Mouse (Mus musculus) spleen, postnatal 36 days (tissue): Measurements from ENCODE around the gene Vsig8.

ENCODE experiments used
- DNase-seq, 2 experiments: peaks; one replicate each; pipeline ENCODE4 v3.0.0; 2022; ENCODE audit warnings: low spot score in 2 of 2, mixed read lengths in 1 of 2

Vsig8 gene

DNA sequence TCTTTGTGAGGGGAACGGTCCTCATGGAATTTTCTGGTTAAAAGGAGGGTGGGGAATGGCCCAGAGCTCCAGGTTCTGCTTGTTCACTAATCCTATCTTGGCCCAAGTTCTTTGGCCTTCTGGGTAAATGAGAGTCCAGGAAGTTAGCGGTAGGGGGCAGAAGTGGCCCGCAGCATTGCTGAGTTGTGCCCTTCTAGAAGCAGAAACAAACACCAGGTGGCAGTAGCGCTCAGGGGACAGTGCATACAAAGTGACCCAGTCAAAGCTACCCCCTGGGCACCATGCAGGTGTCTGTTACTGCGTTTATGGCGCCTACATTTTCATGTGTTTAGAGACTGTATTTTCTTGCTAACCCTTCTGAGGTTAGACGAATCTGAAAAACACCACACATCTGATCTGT, 27.0 kb upstream of the Vsig8 start:
- DNase-seq, result peak; percentile 89 to 92

DNA sequence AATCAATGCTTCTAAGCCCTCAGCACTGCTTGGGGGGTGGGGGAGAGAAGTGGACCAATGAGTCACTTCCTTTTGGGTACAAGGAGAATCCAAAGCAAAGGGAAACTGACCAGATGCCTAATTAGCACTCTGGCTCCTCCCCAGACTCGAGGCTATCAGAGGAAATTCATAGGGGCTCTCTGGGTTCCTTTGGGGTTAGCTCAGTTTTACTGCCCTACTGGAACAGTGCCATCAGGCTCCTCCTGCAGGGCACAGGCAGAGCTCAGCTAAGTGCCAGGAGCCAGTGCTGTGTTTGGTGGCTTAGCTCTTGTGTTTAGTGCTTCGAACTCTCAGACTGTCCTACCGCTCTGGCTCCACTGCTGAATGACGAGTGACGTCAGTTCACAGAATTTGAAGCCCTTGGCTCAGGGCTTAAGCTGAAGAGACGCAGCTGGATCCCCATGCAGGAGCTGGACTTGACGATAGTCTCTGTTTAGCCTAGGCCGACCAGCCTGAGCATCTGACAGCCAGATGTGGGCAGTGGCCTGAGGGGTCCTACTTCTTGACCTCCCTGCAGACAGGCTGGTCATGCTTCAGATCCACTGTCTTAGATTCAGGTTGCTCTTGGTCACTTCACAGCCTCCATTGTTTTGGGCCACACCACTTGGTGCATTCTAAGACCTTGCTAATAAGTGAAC, 25.1 kb upstream of the Vsig8 start:
- DNase-seq, result no peak

DNA sequence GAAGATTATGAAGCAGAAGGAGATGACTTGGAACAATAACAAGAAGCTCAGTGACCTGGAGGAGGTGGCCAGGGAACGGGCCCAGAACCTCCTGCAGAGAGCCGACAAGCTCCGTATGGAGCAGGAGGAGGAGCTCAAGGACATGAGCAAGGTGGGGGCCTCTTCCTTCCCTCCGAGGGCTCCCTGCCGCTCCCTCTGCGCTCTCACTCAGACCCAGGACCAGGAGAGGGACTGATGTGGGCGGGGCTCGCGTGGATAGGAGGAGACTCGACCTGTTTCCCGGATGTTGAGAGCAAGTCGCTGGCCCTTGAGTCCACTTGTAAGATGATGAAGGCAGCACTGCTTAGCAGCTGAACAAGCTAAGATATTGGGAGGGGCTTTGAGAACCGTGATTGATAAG, 23.2 kb upstream of the Vsig8 start:
- DNase-seq, result no peak

DNA sequence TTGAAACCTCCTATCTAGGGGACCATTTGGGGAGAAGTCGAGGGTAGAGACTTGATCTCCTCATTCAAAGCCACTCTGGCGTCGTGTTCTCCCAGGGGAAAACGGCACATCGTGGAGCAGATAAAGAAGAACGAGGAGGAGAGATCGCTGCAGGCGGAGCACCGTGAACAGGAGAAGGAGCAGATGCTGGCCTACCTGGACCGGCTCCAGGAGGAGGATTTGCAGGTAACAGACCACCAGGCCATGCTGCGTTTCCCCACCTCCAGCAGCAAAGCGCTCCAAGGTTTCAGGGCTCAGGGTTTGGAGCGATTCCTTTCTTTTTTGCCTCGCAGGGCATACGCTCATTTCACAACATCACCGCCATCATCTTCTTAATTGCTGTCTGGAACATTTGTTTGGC, 20.6 kb upstream of the Vsig8 start:
- no peak for DNase-seq

DNA sequence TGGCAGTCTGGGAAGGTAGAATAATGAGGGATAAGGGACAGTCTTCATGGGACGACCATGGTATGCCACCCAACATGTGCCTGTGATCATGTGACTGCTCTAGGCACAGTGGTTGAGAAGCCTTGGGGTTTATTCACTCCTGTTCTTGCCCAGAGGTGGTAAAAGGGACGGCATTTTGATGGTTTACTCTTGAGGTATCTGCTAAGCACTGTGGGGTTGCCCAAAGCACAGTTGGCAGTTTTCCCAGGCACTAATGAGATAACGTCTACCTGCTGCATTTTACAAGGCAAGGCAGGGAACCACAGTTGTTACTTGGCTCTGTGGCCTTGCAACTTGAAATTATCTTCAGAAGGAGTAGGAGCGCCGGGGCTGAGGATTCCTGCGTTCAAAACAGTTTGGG, 15.9 kb upstream of the Vsig8 start:
- DNase-seq, result no peak

DNA sequence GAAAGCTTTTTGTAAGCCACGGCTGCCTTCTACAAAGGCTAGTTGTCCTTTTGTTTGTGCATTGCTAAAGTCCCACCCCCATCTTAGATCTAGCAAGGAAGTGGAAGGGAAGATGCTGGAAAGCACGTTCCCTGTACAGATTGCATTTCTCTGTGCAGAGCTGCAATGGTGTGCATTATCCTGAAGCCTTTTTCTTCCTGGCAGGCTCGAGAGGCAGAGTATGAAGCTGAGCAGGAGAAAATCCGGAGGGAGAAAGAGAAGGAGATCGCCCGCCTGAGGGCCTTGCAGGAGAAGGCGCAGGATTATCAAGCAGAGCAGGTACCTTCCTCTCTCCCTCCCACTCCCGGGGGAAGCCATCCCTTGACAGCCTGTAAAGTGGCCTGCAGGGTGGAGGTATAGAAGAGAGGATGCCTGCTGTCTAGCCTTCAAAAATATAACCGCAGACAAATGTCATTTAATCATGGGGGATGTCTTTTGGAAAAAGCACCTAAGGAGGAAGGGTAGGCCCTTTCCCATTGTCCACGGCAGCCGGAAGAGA, 15.4 kb upstream of the Vsig8 start:
- no peak for DNase-seq

DNA sequence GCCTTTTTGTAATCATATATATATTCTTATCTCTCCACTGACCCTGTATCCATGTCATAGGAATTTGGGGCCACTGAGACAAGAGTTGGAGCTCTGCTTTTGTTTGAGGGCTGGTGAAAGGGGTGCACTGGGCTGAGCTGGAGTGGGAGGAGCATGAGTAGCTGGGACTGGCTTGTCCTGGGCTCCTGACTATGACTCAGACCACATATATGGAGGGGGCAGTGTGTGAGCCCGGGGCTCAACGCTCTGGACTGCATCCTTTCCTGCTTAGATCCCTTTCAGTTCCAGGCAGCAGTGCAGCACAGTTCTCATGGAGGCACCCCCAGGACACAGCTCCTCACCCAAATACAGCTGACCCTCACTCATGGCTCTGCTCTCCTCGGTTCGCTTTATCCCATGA, 9.7 kb upstream of the Vsig8 start:
- no peak for DNase-seq

DNA sequence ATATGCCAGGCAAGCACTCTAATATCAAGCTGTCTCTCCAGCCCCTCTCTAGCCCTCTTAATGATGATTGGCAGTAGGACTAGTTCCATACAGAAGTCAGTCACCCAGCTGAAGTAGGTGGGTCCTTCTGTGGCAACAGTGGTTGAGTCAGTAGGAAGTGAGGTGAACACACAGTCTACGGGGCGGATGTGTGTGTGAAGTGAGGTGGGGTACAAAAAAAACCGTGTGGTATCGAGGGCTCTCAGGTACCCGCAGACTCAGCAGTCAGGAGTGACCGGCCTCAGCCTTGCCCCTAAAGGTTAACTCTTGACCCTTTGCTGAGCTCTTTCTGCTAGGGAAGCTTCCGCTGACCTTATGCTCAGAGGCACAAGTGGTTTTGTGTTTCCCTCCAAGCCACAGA, 7.2 kb upstream of the Vsig8 start:
- DNase-seq, result peak; percentile 64 to 66

DNA sequence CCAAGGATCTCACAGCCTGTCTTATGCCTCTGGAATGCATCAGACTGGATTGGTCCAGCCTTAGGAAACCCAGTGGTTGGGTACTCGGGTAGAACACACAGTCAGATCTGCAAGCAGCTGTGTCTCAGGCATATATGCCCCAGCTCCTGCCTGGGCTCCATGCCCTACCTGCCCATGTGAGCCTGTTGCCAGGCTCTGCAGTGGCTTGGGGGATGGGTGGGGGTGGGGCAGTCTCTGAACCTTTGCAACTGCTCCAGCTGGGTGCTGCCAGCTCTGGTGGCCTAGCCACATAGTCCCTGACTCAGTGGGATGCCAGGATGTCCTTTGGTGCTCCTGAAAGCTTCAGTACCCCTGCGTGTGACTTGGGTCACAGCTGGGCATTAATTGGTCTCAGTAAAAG, 6.4 kb upstream of the Vsig8 start:
- no peak for DNase-seq

DNA sequence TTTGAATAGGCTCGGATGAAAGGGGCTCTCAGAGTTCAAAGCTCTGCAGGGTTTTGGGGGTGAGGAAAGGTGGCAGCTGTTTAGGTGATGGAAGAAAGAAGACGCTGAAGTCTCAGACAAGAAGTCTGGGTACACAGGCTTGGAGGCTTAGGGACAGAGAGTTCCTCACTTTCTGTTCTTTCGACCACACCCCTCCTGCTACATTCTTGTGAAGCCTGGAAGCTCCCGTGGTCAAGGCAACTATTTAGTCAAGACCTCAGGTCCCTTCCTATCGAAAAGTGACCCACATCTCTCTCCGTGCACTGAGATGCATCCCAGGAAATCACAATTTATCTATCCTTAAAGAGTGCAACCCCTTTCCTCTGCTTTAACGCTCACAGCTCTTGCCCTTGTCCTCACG, 6.0 kb upstream of the Vsig8 start:
- DNase-seq, result no peak

DNA sequence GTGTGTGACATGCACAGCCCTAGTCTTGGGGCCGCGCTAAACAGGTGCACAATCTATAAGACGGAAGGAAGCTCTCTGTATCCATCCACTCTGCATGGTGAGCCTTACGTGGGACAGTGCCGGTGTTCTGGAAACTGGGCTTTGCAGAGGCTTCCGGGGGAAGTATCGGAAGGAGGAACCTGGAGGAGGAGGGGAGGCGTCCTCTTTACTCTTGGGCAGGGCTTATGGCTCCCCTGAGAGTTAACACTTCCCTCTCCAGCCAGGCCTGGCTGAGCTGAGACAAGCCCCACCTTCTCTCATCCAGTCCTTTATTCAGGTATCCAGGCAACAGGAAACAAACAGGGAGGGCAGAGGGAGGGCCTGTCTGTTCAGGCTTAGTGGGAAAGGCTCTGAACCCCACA, 5.2 kb upstream of the Vsig8 start:
- peak; percentile 82 to 83 for DNase-seq

DNA sequence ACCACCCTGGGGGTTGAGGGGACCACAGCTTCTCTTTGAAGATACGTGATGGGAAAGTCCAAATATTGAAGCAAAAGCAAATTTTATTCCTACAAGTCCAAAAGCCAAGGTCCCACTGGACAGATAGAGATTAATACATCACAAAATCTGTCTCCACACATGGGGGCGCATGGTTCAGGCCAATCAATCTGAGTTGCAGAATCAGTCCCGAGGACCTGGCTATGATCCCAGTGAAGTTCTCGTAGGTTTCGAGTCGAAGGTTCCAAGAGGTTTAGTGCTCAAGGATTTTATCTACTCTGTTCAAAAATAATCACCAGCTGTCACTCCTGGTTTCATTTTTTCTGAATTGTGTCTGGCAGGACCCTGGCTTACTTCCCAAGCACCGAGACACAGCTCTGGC, 4.7 kb upstream of the Vsig8 start:
- DNase-seq, result no peak

DNA sequence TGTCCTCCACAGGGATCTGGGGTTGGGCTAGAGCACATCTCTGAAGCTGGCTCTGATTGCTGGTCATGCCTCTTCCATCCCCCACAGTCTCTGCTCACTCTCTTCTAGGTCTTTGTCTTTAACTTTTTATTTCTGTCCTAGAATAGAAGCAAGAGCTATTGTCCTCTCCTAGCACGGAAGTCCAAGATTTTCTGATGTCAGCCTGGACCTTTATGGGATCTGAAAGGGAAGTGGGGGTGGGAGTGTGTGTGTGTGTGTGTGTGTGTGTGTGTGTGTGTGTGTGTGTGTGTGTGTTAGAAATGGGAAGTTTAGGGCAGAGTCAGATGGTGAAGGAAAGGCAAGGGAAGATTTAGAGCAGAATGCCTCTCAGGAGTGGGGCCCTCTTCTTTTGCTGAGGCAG, 3.1 kb upstream of the Vsig8 start:
- no peak for DNase-seq

DNA sequence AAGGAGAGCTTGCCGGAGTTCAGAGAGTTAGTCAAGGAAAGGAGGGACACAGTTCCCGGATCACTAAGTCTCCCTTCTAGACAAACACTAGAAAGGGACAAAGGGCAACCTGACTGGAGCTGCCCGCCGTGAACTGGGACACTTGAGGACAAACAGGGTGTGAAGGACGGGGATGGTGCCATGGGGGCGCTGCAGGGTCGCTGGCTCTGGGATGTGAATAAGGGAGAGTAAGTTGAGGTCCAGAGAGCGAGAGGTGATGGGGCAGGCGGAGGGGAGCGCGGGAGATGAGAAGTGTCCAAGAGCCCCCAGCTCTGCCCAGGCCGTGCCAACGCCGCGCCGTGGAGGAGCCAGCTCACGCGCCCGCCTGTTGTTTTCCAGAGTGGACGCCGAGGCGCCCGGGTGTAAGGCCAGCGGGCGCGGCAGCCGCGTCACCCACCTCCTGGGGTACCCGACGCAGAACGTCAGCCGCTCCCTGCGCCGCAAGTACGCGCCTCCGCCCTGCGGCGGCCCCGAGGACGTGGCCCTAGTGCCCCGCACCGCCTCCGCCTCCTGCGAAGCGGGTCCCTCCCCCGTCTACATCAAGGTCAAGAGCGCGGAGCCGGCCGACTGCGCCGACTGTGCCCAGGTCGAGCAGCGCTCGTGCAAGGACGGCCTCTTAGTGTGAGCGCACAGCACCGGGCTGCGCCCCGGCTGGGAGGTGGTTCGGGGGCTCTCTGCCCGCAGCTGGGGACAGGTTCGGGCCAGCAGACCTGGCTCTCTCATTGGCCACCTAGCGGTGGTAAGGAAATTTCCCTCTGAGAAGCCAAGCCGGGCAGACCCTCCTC, 7.1 kb downstream of the Vsig8 start:
- peak; percentile 46 to 62 for DNase-seq

DNA sequence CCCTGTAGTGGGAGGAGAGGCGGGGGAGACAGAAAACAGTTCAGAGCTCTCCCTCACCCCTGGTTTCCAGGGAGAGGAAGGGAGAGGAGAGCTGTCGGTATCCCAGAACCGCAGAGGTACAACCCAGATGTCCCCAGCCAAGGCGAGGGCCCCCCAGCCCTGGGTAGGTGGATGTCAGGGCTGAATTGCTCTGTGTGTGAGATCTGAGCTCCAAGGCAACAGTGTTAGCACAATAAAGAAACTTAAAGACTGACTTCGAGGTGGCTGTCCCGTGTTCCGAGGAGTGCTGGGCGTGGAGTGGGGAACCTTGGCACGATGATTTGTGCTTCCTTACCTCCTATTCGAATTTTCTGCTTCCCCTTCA, 7.7 kb downstream of the Vsig8 start:
- DNase-seq, result no peak

DNA sequence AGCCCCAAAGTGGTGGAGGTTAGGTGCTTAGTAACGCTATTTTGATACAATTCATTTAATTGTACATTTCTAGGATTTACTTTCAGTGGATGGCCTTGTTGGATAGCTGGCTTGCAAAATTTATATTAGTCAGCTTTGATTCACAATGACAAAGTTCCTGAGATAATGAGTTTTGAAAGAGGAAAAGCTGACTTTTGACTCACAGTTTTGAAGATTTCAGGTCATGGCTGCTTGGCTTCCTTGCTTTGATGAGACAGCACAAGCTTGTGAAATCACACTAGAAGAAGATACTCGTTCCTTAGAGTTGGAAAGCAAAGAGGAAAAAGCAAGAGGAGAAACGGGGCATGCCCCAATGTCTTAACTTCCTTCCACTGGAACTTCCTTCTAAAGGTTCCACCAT, 10.4 kb downstream of the Vsig8 start:
- no peak for DNase-seq

DNA sequence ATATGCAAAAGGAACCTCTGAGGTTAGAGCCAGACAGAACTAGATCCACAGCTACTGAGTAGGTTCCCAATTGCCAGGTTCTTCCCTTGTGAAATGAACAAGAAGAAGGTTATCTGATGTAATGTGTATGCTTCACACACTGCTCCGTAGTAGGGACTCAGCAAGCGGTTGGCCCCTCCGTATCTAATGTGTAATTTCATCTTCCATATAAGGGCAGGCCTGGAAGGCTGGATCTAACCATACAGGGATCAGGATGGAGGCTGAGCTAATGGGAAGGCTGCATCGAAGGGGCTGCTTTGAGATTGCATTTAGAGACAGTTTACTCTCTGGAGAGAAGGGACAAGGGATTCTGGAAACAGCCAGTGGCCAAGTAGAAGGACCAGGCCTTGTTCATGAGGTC, 12.0 kb downstream of the Vsig8 start:
- DNase-seq, result no peak

DNA sequence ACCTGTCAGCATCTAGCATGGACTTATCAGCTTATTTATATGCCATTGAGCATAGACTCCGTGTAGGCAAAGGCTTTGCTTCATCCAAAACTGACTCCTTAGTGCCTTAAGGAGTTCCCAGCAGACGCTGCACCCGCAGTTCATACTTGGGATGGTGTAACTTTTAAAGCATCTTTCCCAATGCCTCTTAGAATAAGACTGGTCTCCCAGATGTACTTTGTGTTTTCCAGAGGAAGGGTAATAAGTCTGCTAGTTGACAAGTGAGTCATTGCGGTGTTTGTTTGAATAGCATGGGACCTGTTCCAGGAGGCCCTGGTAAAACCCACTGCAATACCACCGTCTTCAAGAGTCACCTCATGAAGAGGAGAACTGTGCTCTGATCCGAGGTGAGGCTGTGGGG, 24.4 kb downstream of the Vsig8 start:
- no peak for DNase-seq

DNA sequence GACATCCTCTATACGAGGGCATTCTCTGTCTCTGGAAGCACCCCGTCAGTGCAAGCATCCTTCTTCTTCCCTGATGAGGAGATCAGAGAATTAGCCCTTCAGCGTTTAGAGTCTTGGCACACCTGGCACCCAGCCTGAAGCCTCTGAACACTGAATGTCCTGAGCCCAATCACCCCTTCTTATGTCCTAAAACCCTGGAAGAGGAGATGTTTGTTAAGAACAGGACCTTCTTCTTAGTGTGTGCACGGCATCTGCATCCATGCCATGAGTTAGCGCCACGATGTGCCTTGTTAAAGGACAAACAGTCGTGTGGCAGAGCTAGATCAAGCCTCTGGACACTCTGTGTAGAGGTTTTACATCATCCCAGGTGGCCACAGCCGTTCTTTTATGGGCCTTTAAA, 26.7 kb downstream of the Vsig8 start:
- no peak for DNase-seq

DNA sequence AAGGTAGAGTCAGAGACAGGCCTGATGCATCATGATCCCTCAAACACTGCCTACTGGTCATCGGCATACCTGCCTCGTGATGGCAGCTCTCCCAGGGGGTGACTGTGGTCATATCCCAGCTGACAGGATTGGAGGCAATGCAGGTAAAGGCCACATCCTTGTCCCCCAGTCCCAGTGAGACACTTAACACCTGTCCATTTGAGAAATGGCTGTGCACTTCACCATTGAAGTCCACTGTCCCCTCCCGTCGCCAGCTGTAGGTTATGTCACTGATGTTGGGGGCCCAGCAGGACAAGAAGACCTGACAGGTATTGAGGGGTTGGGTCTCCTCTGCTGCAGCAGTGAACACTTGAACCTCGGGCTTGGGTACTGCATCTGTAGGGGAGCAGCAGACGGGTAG, 28.5 kb downstream of the Vsig8 start:
- DNase-seq, result no peak

DNA sequence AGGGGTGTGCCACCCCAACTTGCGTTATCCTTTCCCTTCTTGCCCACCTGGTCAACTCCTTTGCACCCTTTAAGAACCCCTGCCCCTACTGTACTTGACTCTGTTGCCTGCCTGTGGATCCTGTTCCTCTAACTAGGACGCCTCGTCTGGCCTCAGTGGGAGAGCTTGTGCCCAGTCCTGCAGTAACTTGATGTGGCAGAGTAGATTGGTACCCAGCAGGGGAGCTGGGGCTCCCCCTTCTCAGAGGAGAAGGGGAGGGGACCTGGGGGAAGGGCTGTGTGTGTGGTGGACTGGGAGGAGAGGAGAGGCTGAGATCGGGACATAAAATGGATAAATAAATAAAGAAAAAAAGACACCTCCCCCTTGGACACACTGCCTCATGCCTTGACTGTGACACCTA, 29.3 kb downstream of the Vsig8 start:
- DNase-seq, result no peak

DNA sequence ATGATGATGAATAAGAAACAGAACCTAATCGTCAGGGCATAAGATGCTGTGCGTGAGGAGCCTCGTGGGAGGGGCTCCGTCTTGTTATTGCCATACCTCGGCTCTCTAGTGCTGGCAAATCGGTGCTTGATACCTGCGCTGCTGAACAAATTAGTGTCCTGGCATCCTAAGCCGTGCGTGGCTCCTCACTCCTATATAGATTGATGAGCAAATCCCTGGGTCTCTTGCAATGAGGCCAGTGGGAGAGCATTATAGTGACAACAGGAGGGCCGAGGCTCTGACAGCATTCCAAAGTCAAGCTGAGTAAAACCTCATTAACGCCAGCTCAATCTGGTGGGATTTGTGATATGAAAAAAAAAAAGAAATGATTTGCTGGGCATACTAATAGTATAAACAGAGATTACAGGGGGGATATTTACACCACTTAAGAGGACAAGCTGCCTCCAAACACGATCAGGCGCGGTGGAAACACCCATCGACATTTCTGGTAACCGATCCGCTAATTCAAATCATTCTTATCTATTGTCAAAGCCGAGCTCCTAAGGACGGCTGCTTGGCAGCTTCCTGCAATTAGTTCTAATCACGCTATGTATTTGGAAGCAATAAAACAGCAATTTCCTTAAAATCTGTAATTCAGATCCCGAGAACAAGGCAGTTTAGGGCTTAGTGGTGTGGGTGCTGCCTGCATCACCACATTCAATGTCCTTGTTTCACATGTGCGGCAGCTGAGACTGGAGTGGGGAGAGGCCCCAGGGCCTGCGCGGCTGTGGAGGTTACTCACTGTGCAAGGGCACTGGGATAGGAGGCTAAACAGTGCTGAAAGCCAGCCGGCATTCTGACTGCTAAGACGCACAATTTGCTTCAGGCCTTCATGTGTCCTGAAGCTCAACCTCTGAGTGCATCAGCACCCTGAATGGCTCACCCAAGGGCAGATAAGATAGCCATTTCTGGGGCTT, 30.2 kb downstream of the Vsig8 start:
- DNase-seq, result no peak
